Mouse (Mus musculus) urinary bladder, postnatal 10 days (tissue): ENCODE data around the gene Gabbr2.

Source experiments
- DNase-seq: peaks from one replicate; pipeline ENCODE4 v3.0.0; 2022; ENCODE audit warnings: low spot score

Gene Gabbr2

DNA sequence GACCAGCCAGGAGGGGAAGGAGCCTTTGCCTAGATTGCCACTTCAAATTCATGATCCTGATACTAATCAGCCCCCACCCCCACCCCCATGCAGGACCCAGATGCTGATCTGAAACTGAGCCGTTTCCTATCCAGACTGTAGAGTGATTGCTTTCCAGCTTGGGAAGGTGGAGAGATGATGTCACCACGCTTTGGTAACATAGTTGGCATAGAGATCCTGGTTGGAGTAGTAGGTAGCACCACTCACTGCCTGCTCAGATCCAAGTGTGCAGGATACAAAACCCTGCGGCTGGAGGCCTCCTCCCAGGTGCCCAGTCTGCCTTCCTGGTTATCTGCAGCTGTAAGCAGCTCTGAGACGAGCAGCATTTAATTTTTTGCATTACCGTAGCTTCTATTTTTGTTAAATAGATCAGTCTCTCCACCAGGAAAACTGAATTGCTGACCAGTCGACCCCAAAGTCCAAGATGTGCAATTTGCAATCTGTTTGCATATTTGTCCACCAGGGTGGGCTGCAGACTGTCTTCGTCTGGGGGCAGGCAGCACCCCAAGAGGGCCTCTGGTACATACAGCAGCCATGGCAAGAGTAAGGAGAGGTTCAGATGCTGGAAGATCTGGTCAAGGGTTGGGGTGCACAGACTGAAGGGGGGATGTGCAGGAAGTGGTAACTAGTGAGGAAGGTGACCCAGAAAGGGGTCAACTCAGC, 233.2 kb downstream of the Gabbr2 start:
- no peak for DNase-seq

DNA sequence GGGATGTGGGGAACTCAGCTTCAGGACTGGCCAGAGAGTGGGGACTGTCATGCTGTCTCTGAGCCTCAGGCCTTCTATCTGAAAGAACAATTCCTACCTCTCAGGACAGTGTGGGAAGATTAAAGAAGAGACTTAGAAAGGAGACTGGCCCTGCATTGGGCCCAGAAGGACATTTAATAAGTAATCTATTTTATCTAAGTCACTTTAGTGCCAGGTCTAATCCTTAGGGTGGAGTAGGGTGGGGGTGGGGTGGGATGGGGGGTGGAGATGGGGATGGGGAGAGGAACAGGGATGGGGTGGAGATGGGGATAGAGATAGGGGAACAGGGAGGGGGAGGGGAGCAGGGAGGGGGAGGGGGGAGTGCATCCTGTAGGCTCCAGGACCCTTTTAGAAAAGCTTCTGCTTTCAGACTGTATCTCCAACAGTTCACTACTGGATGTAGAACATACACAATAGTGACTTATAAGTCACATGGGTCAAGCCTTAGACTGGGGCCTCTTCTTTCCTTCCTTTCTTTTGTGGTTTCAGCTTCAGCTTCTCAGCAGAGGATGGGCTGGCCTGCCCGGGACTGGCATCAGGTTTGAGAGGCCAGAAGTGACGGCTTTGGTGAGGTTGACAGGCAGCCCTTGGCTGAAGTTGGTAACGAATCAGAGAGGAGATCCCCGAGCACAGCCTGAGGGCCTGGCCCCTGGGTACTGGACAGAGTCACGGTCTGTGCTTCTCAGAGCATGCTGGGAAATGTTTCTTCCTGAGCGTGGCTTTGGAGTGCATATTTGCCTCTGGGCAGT, 237.1 kb downstream of the Gabbr2 start:
- DNase-seq = no peak

- no peak for DNase-seq
Observed at GRCm38 (mm10) chr4:46752306-46752705, 239.4 kb downstream of the Gabbr2 start.

GRCm38 (mm10) chr4:46749015-46749414, 242.7 kb downstream of the Gabbr2 start:
- no peak for DNase-seq

GRCm38 (mm10) chr4:46747007-46747746, 244.5 kb downstream of the Gabbr2 start:
- no peak for DNase-seq

DNA sequence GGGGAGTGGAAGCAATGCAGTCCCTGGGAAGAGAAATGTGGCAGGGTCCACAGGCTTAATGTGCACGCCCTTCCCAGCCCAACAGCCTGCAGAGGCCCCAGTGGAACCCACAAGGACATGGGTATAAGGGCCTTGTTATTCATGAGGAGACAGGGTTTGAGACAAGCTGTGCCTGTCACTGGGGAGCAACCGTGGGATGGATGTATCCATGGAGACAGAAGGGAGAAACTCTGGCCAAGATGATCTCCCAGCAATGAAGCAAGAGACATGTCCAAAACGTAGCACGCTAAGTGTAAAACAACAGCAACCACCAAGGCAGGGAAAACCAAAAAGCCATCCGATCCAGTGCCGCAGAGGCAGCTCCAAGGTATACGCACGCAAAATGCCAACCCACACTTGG, 246.1 kb downstream of the Gabbr2 start:
- no peak for DNase-seq

DNA sequence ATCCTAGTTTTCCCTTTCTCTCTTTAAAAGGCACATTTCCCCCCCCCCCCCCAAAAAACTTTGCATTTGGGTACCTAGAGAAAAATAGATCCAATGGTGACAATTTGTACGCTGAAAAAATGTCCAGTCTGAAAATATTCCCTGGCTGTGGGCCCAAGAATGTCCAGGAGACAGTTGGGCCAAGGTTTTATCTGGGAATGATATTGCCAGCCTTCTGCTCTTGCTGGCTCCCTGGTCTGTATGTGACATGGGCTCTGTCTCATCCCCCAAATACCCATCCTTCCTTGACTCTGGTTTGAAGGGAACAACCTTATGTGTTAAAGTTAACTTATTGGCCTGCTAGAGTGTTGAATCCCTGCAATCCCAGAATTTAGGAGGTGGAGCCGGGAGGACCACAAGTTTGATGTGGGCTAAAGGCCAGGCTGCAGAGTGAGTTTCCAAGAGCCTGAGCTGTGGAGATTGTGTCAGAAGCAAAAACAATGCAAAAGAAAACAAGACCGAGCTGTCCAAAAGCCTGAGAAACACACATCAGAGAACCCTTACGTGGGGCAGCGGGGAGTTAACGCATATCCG, 247.0 kb downstream of the Gabbr2 start:
- DNase-seq = no peak

DNA sequence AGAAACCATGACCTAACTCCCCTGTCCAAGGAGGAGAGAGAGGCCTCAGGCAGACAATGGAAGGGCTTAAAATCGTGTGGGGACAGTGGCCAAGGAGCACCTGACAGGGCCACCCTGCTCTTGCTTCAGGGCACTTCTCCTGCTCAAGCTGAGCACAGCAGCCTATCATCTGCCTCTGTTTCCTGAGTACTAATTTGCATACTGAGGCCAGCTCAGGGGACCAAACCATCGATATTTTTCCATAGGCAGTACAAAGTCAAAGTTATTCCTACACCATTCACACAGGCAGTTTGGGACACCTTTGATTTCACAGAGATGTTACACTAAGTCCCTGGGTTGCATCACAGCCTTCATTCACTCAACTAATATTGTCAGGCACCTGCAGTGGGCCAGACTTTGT, 249.1 kb downstream of the Gabbr2 start:
- no peak for DNase-seq

DNA sequence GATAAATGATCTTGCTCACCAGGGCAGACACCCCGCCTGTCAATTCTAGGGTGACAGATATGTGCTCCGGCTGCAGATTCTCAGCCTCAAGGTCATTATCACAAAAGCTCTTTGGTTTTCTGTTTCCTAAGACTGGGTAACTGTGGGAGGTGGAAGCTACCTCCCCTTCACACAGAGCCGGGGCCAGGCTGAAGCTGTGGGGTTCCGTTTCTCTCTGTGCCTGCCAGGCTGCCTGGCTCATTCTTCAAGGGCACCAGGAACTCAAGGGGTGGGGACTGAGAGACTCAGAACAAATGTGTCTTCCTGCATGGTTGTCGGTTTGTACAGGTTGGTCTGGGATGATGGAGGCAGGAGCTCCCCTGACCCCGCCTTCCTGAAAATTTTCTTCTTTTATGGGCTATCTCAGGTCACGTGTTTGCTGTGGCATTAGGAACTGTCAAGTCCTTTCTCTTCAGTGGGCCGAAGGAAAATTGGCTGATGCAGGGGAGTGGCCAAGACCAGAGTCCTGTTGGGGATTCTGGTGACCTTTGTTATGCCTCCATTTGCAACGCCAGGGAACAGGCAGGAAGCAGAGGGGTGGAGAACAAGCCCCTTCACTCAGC, 254.7 kb downstream of the Gabbr2 start:
- no peak for DNase-seq

DNA sequence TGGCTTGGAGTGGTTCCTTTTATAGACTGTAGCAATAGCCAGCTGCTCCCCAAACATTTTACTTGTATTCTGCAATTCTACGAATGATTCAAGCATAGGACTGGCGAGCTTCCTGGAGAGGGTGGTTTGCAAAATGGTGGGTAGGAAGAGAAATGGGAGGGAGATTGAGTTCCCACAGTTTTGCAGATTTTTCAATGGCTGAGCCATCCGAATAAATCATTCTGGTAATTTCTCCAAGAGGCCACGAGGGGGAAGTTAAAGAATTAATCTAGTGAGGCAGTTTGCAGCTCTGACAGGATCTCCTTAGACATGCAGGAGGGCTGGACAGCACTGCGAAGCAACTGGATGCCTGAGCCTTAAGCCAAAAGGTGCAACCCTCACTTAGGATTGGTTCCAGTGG, 256.8 kb downstream of the Gabbr2 start:
- DNase-seq = no peak

- no peak for DNase-seq
Observed at GRCm38 (mm10) chr4:46731590-46731989, 260.1 kb downstream of the Gabbr2 start.

- no peak for DNase-seq
Observed at GRCm38 (mm10) chr4:46729306-46730042, 262.2 kb downstream of the Gabbr2 start.

DNA sequence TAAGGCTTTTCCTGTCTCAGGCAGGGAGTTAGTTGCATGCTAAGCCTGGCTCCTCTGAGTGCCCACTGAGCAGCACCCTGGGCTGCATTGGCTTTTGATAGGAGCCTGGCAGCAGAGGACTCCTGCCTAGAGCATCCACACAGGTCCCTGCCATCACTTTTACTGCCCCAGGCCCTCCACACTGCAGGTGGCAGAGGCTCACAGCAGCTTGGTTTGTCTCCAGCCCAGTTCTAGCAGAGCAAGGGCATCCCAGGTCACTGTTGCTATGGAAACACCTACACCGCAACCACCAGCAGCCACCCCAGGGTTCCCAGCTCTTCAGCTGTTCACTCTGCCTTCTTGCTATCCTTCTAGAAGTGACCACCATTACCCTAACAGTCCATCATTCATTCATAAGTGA, 263.4 kb downstream of the Gabbr2 start:
- no peak for DNase-seq

- no peak for DNase-seq
Observed at GRCm38 (mm10) chr4:46727153-46727552, 264.5 kb downstream of the Gabbr2 start.

DNA sequence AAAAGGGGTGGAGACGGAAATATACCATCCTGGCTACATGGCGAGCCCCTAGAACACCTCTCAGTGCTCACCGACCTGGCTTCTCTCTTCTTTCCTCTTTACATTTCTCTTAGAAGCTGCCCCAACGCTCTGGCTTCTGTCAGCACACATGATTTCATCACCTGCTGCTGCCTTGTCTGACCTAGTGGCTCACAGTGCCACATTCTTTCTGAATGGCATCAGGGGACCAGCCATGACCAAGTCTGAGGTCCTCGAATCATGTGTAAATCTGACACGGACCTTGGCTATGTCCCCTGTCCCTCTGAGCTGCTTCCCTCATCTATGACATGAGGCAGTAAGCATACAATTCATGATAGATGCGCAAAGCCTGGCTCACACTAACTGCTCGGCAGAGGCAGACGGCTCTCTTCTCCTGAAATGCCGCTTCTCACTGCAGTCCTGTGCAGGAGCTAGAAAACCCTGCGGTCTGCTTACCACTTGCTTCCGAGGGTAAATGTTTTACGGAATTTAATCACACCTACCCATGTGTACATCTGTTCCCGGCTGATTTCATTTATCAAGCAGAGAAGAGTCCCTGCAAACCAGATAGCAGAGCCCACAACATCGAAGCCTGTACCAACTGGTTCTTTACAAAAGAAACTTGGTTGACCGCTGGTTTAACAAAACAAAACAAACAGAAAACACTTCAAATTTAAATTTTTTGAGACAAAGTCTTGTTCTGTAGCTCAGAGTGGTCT, 270.7 kb downstream of the Gabbr2 start:
- DNase-seq = no peak

- no peak for DNase-seq
Observed at GRCm38 (mm10) chr4:46720070-46720469, 271.6 kb downstream of the Gabbr2 start.

GRCm38 (mm10) chr4:46718624-46719023, 273.0 kb downstream of the Gabbr2 start:
- DNase-seq = no peak

- DNase-seq = no peak
Observed at GRCm38 (mm10) chr4:46717156-46717555, 274.5 kb downstream of the Gabbr2 start.

DNA sequence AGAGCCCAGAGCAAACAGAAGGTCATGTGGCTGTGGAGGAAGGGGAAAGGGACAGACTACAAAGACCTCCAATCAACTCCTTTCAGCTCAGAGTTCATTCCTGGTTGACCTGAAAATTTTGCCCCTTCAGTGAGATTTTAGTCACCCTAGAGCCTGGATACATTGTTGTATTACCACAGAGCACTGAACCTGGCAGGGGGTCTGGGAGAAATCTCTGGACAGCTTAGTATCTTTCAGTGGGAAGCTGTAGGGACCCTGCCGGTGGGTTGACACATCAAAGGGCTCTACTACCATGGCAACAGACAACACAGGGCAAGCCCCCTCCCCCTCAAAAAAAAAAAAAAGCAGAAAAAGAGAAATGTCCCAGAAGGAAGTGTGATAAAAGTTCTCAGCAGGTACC, 275.3 kb downstream of the Gabbr2 start:
- no peak for DNase-seq

- DNase-seq = no peak
Observed at GRCm38 (mm10) chr4:46710523-46710922, 281.1 kb downstream of the Gabbr2 start.

- no peak for DNase-seq
Observed at GRCm38 (mm10) chr4:46710018-46710417, 281.7 kb downstream of the Gabbr2 start.
